Mouse (Mus musculus): ENCODE data around the gene Nom1. TPM values are rescaled to one million over a fixed set of nuclear protein-coding genes. Genes with fewer than 3 reads are reported as not detected.

Nom1 gene
- 26.2 and 26.6 TPM in 2 replicates for total RNA-seq (2014; fragmentation: Nextera tagmentation)
- total RNA-seq (2017): 22.0 and 26.3 TPM in 2 replicates
- 12.1 and 14.9 TPM in 2 replicates for polyA plus RNA-seq (2012)

GRCm38 (mm10) chr5:29434228-29434871 is at the start of gene Nom1:
Gene Nom1 (plus strand): TSS chr5:29434664.
- ATAC-seq (ENCODE audit: extremely low read depth, insufficient number of reproducible peaks, low FRiP score, poor library complexity, severe bottlenecking) (peak; percentile 93), DNase-seq (ENCODE audit: low spot score) (peak; percentile 82)
- TF ChIP-seq GATA1 (IDR thresholded peaks at IDR 0.05; ENCODE audit: borderline replicate concordance, low read length): no peak
- no peak for TF ChIP-seq POLR2AphosphoS5 (IDR thresholded peaks at IDR 0.05; ENCODE audit: insufficient replicate concordance, low read depth, low read length)
- TF ChIP-seq CTCF (IDR thresholded peaks at IDR 0.05; ENCODE audit: low read depth, low read length): no peak
- TF ChIP-seq TAL1 (conservative IDR thresholded peaks at IDR 0.05; ENCODE audit: low read depth, low read length): no peak
- TF ChIP-seq GATA2 (IDR thresholded peaks at IDR 0.05; ENCODE audit: borderline replicate concordance, low read depth, low read length): no peak
- Histone ChIP-seq H3K4me1 (ENCODE audit: insufficient read depth, low read depth, low read length) (peaks cover 47% of the 10 kb centered on the region), H3K4me3 (ENCODE audit: low read depth, low read length) (peak within 1 kb of the TSS; percentile 86), H3K9me3 (replicated peaks) (no peaks in the 10 kb centered on the region), H3K36me3 (replicated peaks) (peaks cover 41% of the 10 kb centered on the region), H3K27me3 (ENCODE audit: insufficient read depth, low read length) (peaks cover 11% of the 10 kb centered on the region)

DNA sequence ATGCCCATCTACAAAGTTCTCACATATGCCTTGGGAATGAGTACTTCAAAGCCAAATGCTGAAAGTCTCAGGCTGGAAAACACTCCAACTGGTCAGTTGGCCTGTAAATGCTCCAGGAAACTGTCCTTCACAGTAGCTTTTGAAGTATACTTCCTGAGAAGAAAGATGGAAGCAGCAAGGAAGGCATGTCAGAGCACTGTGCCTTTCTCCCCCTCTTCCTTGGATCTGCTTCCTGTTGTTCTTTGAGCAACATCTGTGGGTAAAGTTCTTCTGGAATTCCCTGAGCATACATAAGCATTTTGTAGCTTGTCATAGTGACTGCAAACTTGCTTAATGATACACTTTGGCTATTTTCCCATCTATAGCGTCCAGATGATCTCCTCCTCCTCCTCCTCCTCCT is 46.9 kb upstream of the Nom1 start:
- no peaks in the 10 kb centered on the region for H3K36me3 ChIP-seq (replicated peaks)
- ATAC-seq (ENCODE audit: extremely low read depth, insufficient number of reproducible peaks, low FRiP score, poor library complexity, severe bottlenecking) (no peak), DNase-seq (ENCODE audit: low spot score) (no peak)
- no peaks in the 10 kb centered on the region; the same call in 1 of the 2 replicates for H3K4me1 ChIP-seq (ENCODE audit: insufficient read depth, low read depth, low read length)
- no peak overlapping the region for H3K4me3 ChIP-seq (ENCODE audit: low read depth, low read length)
- H3K9me3 ChIP-seq (replicated peaks): no peaks in the 10 kb centered on the region
- TF ChIP-seq POLR2AphosphoS5 (IDR thresholded peaks at IDR 0.05; ENCODE audit: insufficient replicate concordance, low read depth, low read length) (no peak), CTCF (IDR thresholded peaks at IDR 0.05; ENCODE audit: low read depth, low read length) (no peak), TAL1 (conservative IDR thresholded peaks at IDR 0.05; ENCODE audit: low read depth, low read length) (no peak), GATA1 (IDR thresholded peaks at IDR 0.05; ENCODE audit: borderline replicate concordance, low read length) (no peak), GATA2 (IDR thresholded peaks at IDR 0.05; ENCODE audit: borderline replicate concordance, low read depth, low read length) (no peak)
- H3K27me3 ChIP-seq (ENCODE audit: insufficient read depth, low read length): peaks cover 25% of the 10 kb centered on the region

- ATAC-seq (ENCODE audit: extremely low read depth, insufficient number of reproducible peaks, low FRiP score, poor library complexity, severe bottlenecking) (no peak), DNase-seq (ENCODE audit: low spot score) (no peak)
- Histone ChIP-seq H3K4me1 (ENCODE audit: insufficient read depth, low read depth, low read length) (no peaks in the 10 kb centered on the region; the same call in 1 of the 2 replicates), H3K4me3 (ENCODE audit: low read depth, low read length) (no peak overlapping the region), H3K36me3 (replicated peaks) (no peaks in the 10 kb centered on the region), H3K27me3 (ENCODE audit: insufficient read depth, low read length) (peaks cover 28% of the 10 kb centered on the region), H3K9me3 (replicated peaks) (no peaks in the 10 kb centered on the region)
- TF ChIP-seq GATA1 (IDR thresholded peaks at IDR 0.05; ENCODE audit: borderline replicate concordance, low read length) (no peak), CTCF (IDR thresholded peaks at IDR 0.05; ENCODE audit: low read depth, low read length) (no peak), GATA2 (IDR thresholded peaks at IDR 0.05; ENCODE audit: borderline replicate concordance, low read depth, low read length) (no peak), TAL1 (conservative IDR thresholded peaks at IDR 0.05; ENCODE audit: low read depth, low read length) (no peak), POLR2AphosphoS5 (IDR thresholded peaks at IDR 0.05; ENCODE audit: insufficient replicate concordance, low read depth, low read length) (no peak)
Measured at GRCm38 (mm10) chr5:29388181-29388943, 46.1 kb upstream of the Nom1 start.

DNA sequence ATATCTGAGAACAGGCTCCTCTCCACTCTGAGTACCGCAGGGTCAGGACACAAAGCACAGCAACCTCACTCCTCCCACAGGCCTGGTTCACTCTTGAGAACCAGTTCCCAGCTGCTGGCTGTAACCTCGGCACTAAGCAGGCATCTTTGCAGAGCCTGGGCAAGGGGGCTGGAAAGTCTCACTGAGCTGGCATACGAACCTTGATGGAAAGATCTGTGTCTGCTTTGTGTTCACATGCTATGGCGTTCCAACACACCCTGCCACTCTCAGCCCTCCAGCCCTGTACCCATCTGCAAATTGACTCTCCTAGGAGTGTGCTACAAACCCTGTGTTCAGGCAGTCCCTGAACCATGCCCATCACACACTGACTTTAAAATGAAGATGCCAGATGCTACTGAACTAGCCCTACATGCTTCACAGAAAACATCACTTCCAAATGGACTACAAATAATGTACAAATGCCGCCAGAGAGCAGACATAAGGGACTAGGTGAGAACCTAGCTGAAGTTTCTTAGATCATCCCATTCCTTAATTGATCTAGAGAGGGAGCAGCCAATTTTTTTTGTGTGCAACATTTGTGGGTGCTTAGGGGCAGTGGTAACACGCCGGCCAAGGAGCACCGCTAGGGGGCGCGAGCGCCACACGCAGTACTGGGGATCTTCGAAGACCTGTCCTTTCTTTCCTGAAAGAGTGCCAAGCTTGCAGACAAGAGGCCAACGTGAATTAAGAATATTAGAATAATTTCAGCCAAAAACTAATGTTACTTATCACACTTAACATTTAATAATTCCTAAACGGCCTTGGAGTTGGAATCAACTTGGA is 45.3 kb upstream of the Nom1 start:
- DNase-seq (ENCODE audit: low spot score): peak; percentile 47
- no peak for TF ChIP-seq GATA1 (IDR thresholded peaks at IDR 0.05; ENCODE audit: borderline replicate concordance, low read length)
- TF ChIP-seq TAL1 (conservative IDR thresholded peaks at IDR 0.05; ENCODE audit: low read depth, low read length): no peak
- TF ChIP-seq CTCF (IDR thresholded peaks at IDR 0.05; ENCODE audit: low read depth, low read length): peak; percentile 88
- ATAC-seq (ENCODE audit: extremely low read depth, insufficient number of reproducible peaks, low FRiP score, poor library complexity, severe bottlenecking): 0 out of 2 replicates have a peak, but pooled peaks have one; percentile 34

DNA sequence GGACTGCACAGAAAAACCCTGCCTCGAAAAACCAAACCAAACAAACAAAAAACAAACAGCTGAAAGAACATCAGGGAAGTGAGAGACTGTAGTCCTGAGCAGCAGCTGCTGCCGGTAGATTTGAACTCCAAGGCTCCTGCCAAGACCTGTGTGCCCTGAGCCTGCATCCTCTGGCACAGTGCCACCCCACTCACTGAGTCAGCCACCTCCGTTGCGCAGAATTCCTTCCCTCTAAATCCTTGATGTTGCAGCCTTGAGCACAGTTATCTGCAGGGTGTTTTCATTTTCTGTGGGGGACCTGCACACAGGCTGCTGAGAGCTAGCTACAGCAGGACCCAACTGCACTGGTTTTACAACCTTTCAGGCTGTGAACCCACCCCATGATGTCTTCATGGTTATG is 36.0 kb upstream of the Nom1 start:
- Histone ChIP-seq H3K4me3 (ENCODE audit: low read depth, low read length) (no peak overlapping the region), H3K36me3 (replicated peaks) (no peaks in the 10 kb centered on the region), H3K27me3 (ENCODE audit: insufficient read depth, low read length) (peaks cover 9% of the 10 kb centered on the region), H3K9me3 (replicated peaks) (no peaks in the 10 kb centered on the region), H3K4me1 (ENCODE audit: insufficient read depth, low read depth, low read length) (no peaks in the 10 kb centered on the region)
- ATAC-seq (ENCODE audit: extremely low read depth, insufficient number of reproducible peaks, low FRiP score, poor library complexity, severe bottlenecking) (no peak), DNase-seq (ENCODE audit: low spot score) (no peak)
- no peak for TF ChIP-seq CTCF (IDR thresholded peaks at IDR 0.05; ENCODE audit: low read depth, low read length)
- TF ChIP-seq GATA2 (IDR thresholded peaks at IDR 0.05; ENCODE audit: borderline replicate concordance, low read depth, low read length): no peak
- TF ChIP-seq TAL1 (conservative IDR thresholded peaks at IDR 0.05; ENCODE audit: low read depth, low read length): no peak
- no peak for TF ChIP-seq POLR2AphosphoS5 (IDR thresholded peaks at IDR 0.05; ENCODE audit: insufficient replicate concordance, low read depth, low read length)
- no peak for TF ChIP-seq GATA1 (IDR thresholded peaks at IDR 0.05; ENCODE audit: borderline replicate concordance, low read length)

More for the DNA sequence above, 45.3 kb upstream of the Nom1 start:
- H3K4me3 ChIP-seq (ENCODE audit: low read depth, low read length): no peak overlapping the region
- peaks cover 27% of the 10 kb centered on the region for H3K27me3 ChIP-seq (ENCODE audit: insufficient read depth, low read length)
- H3K4me1 ChIP-seq (ENCODE audit: insufficient read depth, low read depth, low read length): no peaks in the 10 kb centered on the region; the same call in 1 of the 2 replicates
- H3K36me3 ChIP-seq (replicated peaks): no peaks in the 10 kb centered on the region
- H3K9me3 ChIP-seq (replicated peaks): no peaks in the 10 kb centered on the region
